Mouse (Mus musculus): ENCODE data around the gene Glud1.

DNA sequence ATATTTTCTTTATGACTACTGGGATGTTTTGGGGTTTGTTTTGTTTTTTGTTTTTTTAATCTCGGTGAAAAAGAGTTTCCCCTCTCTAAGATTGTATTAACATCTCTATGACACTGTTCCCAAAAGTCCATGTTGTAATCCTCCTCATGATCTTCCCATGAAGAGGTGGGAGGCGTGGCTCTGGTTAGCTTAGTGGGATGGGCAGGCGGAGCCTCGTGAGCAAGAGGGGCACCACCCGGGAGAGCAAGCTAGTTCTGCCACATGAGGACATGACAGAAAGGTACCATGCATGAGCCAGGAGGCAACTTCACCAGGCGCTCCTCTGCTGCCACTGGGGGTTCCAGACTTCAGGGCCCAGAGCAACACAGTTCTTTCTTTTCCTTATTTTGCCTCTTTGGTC is 42.0 kb downstream of the Glud1 start:
- TF ChIP-seq CTCF (IDR thresholded peaks at IDR 0.05 in 2 of 3, conservative IDR thresholded peaks at IDR 0.05 in 1 of 3; ENCODE audit: control insufficient read depth in 1 of 3, insufficient read depth in 1 of 3, low read depth in 2 of 3, low read length in 3 of 3, poor library complexity in 1 of 3, severe bottlenecking in 1 of 3) (no peak), NRF1 (IDR thresholded peaks at IDR 0.05; ENCODE audit: insufficient read depth, low read depth, low read length, poor library complexity, severe bottlenecking) (no peak), ZNF384 (IDR thresholded peaks at IDR 0.05; ENCODE audit: low read depth, low read length) (no peak), EP300 (IDR thresholded peaks at IDR 0.05; ENCODE audit: low read depth in 1 of 2, low read length in 2 of 2) (no peak)
